Mouse (Mus musculus): ENCODE results near the gene Rps6kl1.

- TF ChIP-seq CTCF (IDR thresholded peaks at IDR 0.05 in 2 of 3, conservative IDR thresholded peaks at IDR 0.05 in 1 of 3; ENCODE audit: control insufficient read depth in 1 of 3, insufficient read depth in 1 of 3, low read depth in 2 of 3, low read length in 3 of 3, poor library complexity in 1 of 3, severe bottlenecking in 1 of 3) (no peak), GATA1 (IDR thresholded peaks at IDR 0.05; ENCODE audit: low read depth, low read length) (no peak), POLR2A (IDR thresholded peaks at IDR 0.05; ENCODE audit: control insufficient read depth in 1 of 2, insufficient read depth in 1 of 2, low read depth in 1 of 2, low read length in 2 of 2, poor library complexity in 1 of 2) (no peak), SMC3 (IDR thresholded peaks at IDR 0.05; ENCODE audit: low read depth, low read length) (no peak), RCOR1 (IDR thresholded peaks at IDR 0.05; ENCODE audit: low read depth, low read length) (no peak), TAL1 (IDR thresholded peaks at IDR 0.05; ENCODE audit: low read length) (no peak), POLR2AphosphoS2 (IDR thresholded peaks at IDR 0.05; ENCODE audit: low read length) (no peak), ZNF384 (IDR thresholded peaks at IDR 0.05; ENCODE audit: low read depth, low read length) (no peak)
Measured at GRCm38 (mm10) chr12:85175926-85176845, 25.1 kb upstream of the Rps6kl1 start.

Measured in MEL (cell line).